Mouse (Mus musculus) limb, embryonic 12.5 days (tissue): ENCODE data around the gene Smarce1. TPM values are rescaled to one million over a fixed set of nuclear protein-coding genes. Genes with fewer than 3 reads are reported as not detected.

Experiments used
- ATAC-seq: fragments of 200-750 bp; cut with Nextera tagmentation; 2 replicates; pipeline ENCODE4 v1.8.0; 2017; ENCODE audit warnings: low read depth, moderate TSS enrichment; ENCODE audit not compliant: insufficient number of reproducible peaks, insufficient read depth, low FRiP score, low TSS enrichment
- H3K27ac ChIP-seq: fragments of 300-500 bp; sonication (generic); 2 replicates; pipeline ENCODE4 v1.5.1; 2016; ENCODE audit warnings: mild to moderate bottlenecking, moderate library complexity
- H3K27me3 ChIP-seq: fragments of 300-500 bp; sonication (generic); 2 replicates; pipeline ENCODE4 v1.6.1; 2016; ENCODE audit warnings: mild to moderate bottlenecking, moderate library complexity
- H3K36me3 ChIP-seq: fragments of 300-500 bp; sonication (generic); 2 replicates; pipeline ENCODE4 v1.6.1; 2016; ENCODE audit warnings: mild to moderate bottlenecking, moderate library complexity
- H3K4me1 ChIP-seq: fragments of 300-500 bp; sonication (generic); replicated peaks from 2 replicates; pipeline ENCODE4 v1.6.1; 2016
- H3K4me2 ChIP-seq: fragments of 300-500 bp; sonication (generic); 2 replicates; pipeline ENCODE4 v1.6.1; 2016; ENCODE audit warnings: mild to moderate bottlenecking, moderate library complexity
- H3K4me3 ChIP-seq: fragments of 300-500 bp; sonication (generic); replicated peaks from 2 replicates; pipeline ENCODE4 v1.5.1; 2016; ENCODE audit warnings: mild to moderate bottlenecking
- H3K9ac ChIP-seq: fragments of 300-500 bp; sonication (generic); replicated peaks from 2 replicates; pipeline ENCODE4 v1.6.1; 2016; ENCODE audit warnings: mild to moderate bottlenecking, moderate library complexity
- H3K9me3 ChIP-seq: fragments of 300-500 bp; sonication (generic); 2 replicates; pipeline ENCODE4 v1.6.1; 2016; ENCODE audit warnings: mild to moderate bottlenecking, moderate library complexity
- WGBS: fragments of 180-500 bp; shearing (Covaris S2); methylation state at CpG from one replicate; pipeline ENCODE4 v1.1.7; 2016; 5-methylcytosine and 5-hydroxymethylcytosine counted together
- polyA plus RNA-seq: library from polyadenylated mRNA; unstranded; fragments of >200 nt; fragmentation: Nextera tagmentation; extraction: Ambion mirVana; gene quantifications from 2 replicates; pipeline ENCODE4 v1.2.1, GENCODE M21; 2016

Gene Smarce1
- polyA plus RNA-seq, result 403 and 407 TPM in 2 replicates

DNA sequence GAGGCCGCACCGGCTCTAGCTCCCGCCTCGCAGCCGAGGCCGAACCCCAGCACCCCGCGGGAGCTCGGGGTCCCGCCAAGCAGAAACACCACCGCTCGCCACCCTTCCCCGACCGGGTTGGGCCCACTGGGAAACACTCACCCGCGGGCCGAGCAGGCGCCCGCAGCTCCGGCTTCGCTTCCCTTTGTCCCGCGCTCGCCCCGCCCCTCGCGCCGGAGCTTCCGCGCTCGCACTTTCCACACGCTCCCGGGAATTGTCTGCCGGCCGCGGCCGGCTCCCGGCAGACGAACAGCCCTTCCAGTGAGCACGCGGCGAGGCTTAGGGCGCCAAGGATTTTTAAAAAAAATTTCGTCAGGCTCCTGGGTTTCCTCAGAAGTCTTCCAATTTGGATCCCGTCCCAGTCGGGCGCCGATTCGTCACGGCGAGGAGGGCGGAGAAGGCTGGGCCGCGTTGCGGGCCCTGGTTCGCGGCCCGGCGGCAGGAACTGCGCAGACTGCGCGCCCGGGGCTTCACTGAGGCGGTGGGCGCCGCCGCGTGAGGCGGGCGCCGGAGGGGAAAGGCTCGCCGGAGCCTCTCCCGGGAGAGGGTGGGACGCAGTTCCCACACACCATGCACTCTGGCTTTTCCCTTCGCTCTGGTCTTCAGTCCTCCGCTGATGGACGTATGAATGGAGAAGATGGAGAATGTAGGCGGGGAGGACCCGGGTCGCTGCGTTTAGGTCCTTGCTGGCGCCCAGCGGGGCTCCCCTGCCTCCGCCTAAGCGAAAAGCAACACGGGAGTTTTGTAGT is at the start of gene Smarce1:
Gene Smarce1, minus strand, starts transcription at position 757 of the 788 bp plus-strand sequence.
- H3K36me3 ChIP-seq, result peaks cover 24% of the 10 kb centered on the region
- no peaks in the 10 kb centered on the region for H3K27me3 ChIP-seq
- WGBS, result under 1% methylated on average over 85 of the region's 87 CpGs
- ATAC-seq, result peak; percentile 85
- peak within 1 kb of the TSS; percentile 99 for H3K9ac ChIP-seq
- H3K4me3 ChIP-seq, result peak within 1 kb of the TSS; percentile 82
- H3K9me3 ChIP-seq, result no peaks in the 10 kb centered on the region
- peak within 1 kb of the TSS; percentile 68 for H3K4me2 ChIP-seq
- H3K27ac ChIP-seq, result peak within 1 kb of the TSS; percentile 99
- H3K4me1 ChIP-seq, result peaks cover 29% of the 10 kb centered on the region

DNA sequence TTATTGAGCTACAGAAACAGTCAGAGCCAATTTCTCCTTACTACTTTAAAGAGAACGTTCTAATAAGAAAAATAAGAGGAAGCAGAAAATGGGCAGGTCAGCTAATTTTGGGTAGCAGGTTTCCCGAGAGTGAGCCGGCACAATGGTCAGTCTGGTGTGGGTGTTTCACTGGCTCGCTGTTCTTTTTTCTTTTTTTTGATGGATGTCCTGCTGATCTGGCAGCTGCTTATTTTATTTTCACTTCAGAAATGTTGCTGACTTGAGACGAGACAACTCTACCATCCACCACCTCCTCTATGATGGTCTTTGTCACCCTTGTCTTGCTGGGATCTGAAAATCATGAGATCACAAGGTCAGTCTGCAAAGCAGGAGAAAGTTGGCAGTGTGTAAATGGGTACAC is 49.2 kb upstream of the Smarce1 start:
- Histone ChIP-seq H3K9me3 (no peaks in the 10 kb centered on the region), H3K4me3 (no peak overlapping the region), H3K9ac (no peak overlapping the region), H3K4me1 (peaks cover 12% of the 10 kb centered on the region), H3K36me3 (no peaks in the 10 kb centered on the region), H3K27me3 (peaks cover 2% of the 10 kb centered on the region; the same call in 1 of the 2 replicates), H3K4me2 (no peak overlapping the region), H3K27ac (no peak overlapping the region)
- 80% methylated on average over 5 of the region's 5 CpGs for WGBS
- no peak for ATAC-seq

DNA sequence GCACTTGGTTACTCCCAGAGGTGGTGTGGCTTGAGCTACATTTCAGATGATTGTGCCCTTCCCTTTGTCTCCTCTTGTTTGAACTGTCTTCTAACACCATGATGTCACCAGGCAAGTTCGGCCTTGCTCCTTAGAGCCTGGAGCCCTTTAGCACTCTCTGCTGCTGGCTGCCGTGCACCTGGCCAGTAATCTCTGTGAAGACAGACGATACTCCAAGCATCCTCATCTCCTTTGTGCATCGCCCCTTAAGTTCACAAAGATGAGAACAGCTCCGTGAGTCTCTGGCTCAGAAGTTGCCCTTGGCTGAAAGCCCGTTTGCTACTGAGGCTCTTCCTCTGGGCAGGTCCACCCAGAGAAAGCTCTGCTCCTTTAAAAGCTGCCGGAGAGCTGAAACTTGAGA is 46.0 kb upstream of the Smarce1 start:
- WGBS, result 39% methylated on average over 7 of the region's 7 CpGs
- no peak overlapping the region for H3K4me2 ChIP-seq

DNA sequence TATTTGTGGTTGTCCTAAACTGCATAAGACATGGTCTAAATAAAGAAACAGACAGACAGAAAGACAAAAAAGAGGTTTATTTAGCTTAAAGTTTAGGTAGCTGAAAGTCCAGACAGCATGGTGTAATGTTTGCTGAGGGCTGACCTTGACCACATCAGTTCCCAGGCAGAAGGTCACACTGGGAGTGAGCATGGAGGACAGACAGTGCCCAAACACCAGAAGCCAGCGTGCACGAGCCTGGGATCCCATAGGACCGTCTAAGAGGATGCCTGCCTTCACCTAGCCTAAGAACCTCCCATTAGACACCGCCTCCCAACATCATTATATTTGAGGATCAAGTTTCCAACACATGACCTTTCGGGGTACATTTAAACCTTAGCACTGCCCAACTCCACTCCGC is 44.8 kb upstream of the Smarce1 start:
- no peak overlapping the region for H3K4me2 ChIP-seq
- peaks cover 8% of the 10 kb centered on the region; the same call in 1 of the 2 replicates for H3K4me1 ChIP-seq
- H3K27me3 ChIP-seq, result no peaks in the 10 kb centered on the region
- no peaks in the 10 kb centered on the region for H3K9me3 ChIP-seq
- H3K27ac ChIP-seq, result no peak overlapping the region
- no peak overlapping the region for H3K4me3 ChIP-seq
- ATAC-seq, result no peak
- WGBS, result 79% methylated on average over 6 of the region's 6 CpGs
- no peak overlapping the region for H3K9ac ChIP-seq
- H3K36me3 ChIP-seq, result no peaks in the 10 kb centered on the region

More for the DNA sequence above, 46.0 kb upstream of the Smarce1 start:
- Histone ChIP-seq H3K36me3 (no peaks in the 10 kb centered on the region), H3K27ac (peak overlapping the region; percentile 8; the same call in 1 of the 2 replicates), H3K9me3 (no peaks in the 10 kb centered on the region), H3K9ac (no peak overlapping the region; the same call in 1 of the 2 replicates), H3K4me3 (no peak overlapping the region), H3K4me1 (peaks cover 8% of the 10 kb centered on the region; the same call in 1 of the 2 replicates), H3K27me3 (no peaks in the 10 kb centered on the region)
- ATAC-seq, result no peak

DNA sequence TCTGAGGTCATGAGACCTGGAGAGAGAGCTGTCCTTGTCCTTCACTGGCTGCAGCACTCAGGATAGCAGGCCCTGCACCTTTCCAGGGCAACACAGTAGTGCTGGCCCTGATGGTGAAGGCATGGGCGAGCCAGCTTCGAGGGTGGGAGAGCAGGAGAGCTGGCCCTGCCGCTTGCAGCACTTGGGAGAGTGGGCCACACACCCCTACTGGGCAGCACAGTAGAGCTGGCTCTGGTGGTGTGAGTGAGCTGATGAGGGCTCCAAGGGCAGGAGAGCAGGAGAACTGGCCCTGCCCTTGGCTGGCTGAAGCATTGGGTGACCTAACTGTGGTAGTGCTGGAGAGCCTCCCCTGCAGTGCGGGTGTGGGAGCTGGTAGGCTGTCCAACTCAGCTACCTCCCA is 41.9 kb upstream of the Smarce1 start:
- no peaks in the 10 kb centered on the region for H3K9me3 ChIP-seq
- no peaks in the 10 kb centered on the region for H3K36me3 ChIP-seq
- ATAC-seq, result no peak
- WGBS, result 83% methylated on average over 4 of the region's 4 CpGs
- no peak overlapping the region for H3K4me3 ChIP-seq
- no peaks in the 10 kb centered on the region for H3K27me3 ChIP-seq
- H3K4me2 ChIP-seq, result no peak overlapping the region
- H3K4me1 ChIP-seq, result peaks cover 20% of the 10 kb centered on the region
- H3K27ac ChIP-seq, result no peak overlapping the region
- no peak overlapping the region for H3K9ac ChIP-seq

DNA sequence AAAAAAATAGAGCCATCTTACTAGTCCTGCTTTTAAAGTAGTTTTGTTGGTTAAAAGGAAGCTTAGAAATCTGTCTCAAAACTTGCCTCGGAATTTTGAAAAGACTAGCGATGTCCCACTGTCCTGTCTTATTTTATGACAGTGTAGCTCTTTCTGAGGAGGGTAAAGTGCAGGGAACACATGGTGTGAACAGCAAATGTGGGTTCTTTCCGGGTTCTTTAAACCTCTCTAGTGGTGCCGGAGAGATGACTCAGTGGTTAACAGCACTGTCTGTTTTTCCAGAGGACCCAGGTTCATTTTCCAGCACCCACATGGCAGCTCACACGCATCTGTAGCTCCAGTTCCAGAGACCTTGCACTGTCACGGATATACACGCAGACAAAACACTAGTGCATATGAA is 38.4 kb upstream of the Smarce1 start:
- H3K27ac ChIP-seq, result peak overlapping the region; percentile 29; the same call in 1 of the 2 replicates
- no peak overlapping the region for H3K9ac ChIP-seq
- 67% methylated on average over 7 of the region's 7 CpGs for WGBS
- H3K4me2 ChIP-seq, result no peak overlapping the region
- peaks cover 13% of the 10 kb centered on the region for H3K4me1 ChIP-seq
- H3K27me3 ChIP-seq, result no peaks in the 10 kb centered on the region
- H3K9me3 ChIP-seq, result no peaks in the 10 kb centered on the region
- ATAC-seq, result no peak
- H3K36me3 ChIP-seq, result no peaks in the 10 kb centered on the region
- H3K4me3 ChIP-seq, result no peak overlapping the region

DNA sequence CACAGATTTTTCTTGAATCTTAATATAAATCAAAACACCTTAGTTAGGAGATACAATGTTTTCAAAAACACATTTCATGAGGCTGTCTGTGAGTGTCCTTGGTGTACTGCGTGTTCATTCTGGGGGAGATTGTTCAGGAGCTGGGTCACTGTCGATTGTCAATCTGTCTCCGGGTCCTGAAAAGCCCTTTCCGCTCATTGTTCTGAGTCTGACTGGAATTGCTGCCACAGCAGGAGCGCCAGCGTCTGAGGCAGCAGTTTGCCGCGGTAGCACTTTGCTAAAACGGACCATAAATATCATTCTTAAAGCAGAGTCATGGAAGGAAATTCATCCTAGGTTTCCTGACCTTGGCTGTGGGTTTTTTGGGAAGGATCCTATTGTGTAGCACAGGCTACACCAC is 35.0 kb upstream of the Smarce1 start:
- Histone ChIP-seq H3K27me3 (no peaks in the 10 kb centered on the region), H3K4me3 (no peak overlapping the region), H3K9ac (no peak overlapping the region), H3K4me1 (peaks cover 13% of the 10 kb centered on the region), H3K4me2 (no peak overlapping the region), H3K36me3 (no peaks in the 10 kb centered on the region), H3K9me3 (no peaks in the 10 kb centered on the region), H3K27ac (no peak overlapping the region)
- ATAC-seq, result no peak
- 70% methylated on average over 9 of the region's 9 CpGs for WGBS

DNA sequence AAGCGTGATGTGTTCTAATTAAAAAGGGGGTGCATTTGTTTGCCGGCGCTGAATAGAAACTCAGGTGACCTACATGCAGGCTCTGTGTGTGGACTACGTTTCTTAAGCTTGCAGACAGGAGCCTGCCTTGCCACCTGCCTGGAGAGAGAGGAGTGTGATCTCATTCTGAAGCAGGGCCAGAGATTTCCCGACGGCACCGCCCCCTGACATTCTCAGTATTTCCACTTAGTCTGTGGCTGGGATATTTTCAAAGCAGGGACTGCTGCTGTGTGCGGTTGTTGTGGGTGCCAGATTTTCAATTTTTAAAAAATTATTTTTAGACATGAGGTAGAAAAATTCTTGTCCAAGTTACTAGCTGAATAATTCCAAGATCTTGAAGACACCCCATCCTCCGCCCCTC is 34.4 kb upstream of the Smarce1 start:
- no peaks in the 10 kb centered on the region for H3K36me3 ChIP-seq
- no peak overlapping the region for H3K9ac ChIP-seq
- ATAC-seq, result no peak
- no peak overlapping the region for H3K4me2 ChIP-seq
- H3K27me3 ChIP-seq, result no peaks in the 10 kb centered on the region
- no peaks in the 10 kb centered on the region for H3K9me3 ChIP-seq
- H3K4me3 ChIP-seq, result no peak overlapping the region
- H3K4me1 ChIP-seq, result peaks cover 13% of the 10 kb centered on the region
- 74% methylated on average over 9 of the region's 9 CpGs for WGBS
- H3K27ac ChIP-seq, result no peak overlapping the region

DNA sequence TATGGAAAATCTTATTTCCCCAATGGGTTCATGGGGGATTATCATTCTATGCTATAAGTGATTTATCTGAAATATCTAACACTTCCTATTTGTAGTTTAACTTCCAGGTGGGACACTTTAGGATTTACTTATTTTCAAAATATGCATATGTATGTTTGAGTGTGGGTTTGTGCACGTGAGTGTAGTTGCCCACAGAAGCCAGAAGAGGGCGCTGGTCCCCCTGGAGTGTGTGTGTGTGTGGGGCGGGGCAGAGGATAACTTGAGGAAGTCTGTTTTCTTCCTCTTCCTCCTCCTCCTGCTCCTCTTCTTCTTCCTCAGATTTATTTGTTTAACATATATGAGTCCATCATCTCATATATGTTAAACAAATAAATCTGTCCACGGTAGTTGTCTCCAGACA is 25.4 kb upstream of the Smarce1 start:
- Histone ChIP-seq H3K4me3 (no peak overlapping the region), H3K4me1 (no peaks in the 10 kb centered on the region), H3K9ac (no peak overlapping the region), H3K27me3 (no peaks in the 10 kb centered on the region), H3K4me2 (no peak overlapping the region), H3K27ac (no peak overlapping the region), H3K9me3 (no peaks in the 10 kb centered on the region), H3K36me3 (no peaks in the 10 kb centered on the region)
- WGBS, result 78% methylated on average over 4 of the region's 4 CpGs
- ATAC-seq, result no peak

DNA sequence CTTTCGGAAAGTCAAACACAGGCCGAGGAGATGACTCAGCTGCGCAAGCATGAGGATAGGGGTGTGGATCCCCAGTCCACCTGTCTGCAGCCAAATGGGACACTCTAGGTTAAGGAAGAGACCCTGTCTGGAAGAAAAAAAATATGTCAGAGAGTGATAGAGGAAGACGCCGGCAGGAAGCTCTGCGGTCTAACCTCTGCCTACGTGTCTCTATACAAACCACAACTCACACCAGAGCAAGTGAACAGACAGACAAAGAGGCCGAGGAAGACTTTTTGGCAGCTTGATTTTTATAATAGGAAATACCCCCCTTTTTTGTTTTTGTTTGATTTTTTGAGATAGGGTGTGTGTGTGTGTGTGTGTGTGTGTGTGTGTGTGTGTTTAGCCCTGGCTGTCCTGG is 24.5 kb upstream of the Smarce1 start:
- Histone ChIP-seq H3K4me2 (no peak overlapping the region), H3K27ac (no peak overlapping the region), H3K9ac (no peak overlapping the region), H3K9me3 (no peaks in the 10 kb centered on the region), H3K4me3 (no peak overlapping the region), H3K36me3 (no peaks in the 10 kb centered on the region), H3K4me1 (no peaks in the 10 kb centered on the region), H3K27me3 (no peaks in the 10 kb centered on the region)
- WGBS, result 95% methylated on average over 8 of the region's 8 CpGs
- ATAC-seq, result no peak

DNA sequence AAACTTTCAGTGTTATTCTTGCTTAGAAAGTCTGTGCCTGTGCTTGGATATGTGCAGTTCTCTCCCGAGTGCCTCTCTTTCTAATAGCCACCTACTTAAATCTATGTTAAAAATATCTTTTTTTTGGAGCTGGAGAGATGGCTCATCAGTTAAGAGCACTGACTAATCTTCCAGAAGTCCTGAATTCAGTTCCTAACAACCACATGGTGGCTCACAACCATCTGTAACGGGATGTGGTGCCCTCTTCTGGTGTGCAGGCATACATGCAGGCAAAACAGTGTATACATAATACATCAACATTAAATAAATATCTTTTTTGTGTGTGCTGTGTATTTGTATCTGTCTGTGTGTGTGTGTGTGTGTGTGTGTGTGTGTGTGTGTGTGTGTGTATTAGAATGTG is 23.1 kb upstream of the Smarce1 start:
- Histone ChIP-seq H3K27ac (no peak overlapping the region), H3K4me1 (no peaks in the 10 kb centered on the region), H3K36me3 (no peaks in the 10 kb centered on the region), H3K4me3 (no peak overlapping the region), H3K9me3 (no peaks in the 10 kb centered on the region), H3K9ac (no peak overlapping the region), H3K4me2 (no peak overlapping the region), H3K27me3 (no peaks in the 10 kb centered on the region)
- 59% methylated on average over 2 of the region's 2 CpGs for WGBS
- no peak for ATAC-seq

DNA sequence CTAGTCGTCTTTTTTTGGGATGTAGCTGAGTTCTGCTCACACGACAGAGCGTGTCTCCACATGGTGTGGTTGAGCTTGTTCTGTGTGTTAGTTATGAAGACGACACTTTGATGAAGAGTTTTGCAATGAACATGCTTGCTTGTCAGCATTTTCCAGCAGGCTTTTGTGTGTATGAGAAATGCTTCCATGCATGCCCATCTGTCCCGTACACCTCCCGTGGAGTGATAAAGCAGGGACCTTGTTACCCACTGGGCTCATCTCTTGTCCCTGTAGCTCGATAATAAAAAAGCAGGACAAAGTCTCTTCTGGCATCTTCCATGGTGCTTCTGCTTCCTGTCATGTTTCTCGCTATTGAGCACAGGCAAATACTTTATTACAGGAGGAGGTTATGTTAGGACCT is 21.9 kb upstream of the Smarce1 start:
- Histone ChIP-seq H3K36me3 (no peaks in the 10 kb centered on the region), H3K4me2 (no peak overlapping the region), H3K9me3 (no peaks in the 10 kb centered on the region), H3K4me1 (no peaks in the 10 kb centered on the region), H3K27me3 (no peaks in the 10 kb centered on the region), H3K4me3 (no peak overlapping the region), H3K27ac (no peak overlapping the region), H3K9ac (no peak overlapping the region; the same call in 1 of the 2 replicates)
- no peak for ATAC-seq
- 74% methylated on average over 8 of the region's 8 CpGs for WGBS
